Mouse (Mus musculus): ENCODE data around the gene Msh4. TPM values are rescaled to one million over a fixed set of nuclear protein-coding genes. Genes with fewer than 3 reads are reported as not detected.
A peak's percentile ranks its signal among the peaks of the same experiment; 100 is the strongest.
"Not testable (repeated sequence)": the region's sequence is repeated elsewhere in the genome, so short reads cannot be mapped to it uniquely, and the experiment has no call there.

Msh4 gene
- polyA plus RNA-seq, 1 experiment from 2014 or later, result 0.03 TPM

DNA sequence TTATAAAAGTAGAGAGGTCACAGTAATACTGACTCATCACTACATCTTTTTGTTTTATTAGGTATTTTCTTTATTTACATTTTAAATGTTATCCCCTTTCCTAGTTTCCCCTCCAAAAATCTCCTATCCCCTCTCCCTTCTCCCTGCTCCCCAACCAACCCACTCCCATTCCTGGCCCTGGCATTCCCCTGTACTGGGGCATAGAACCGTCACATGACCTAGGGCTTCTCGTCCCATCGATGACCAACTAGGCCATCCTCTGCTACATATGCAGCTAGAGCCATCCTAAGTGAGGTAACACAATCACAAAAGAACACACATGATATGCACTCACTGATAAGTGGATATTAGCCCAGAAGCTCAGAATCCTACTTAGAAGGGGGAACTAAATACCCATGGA, 76.2 kb downstream of the Msh4 start:
- not testable (repeated sequence) for H3K9me3 ChIP-seq (replicated peaks); H3K4me2 ChIP-seq; H3K27me3 ChIP-seq; H3K9ac ChIP-seq; H3K36me3 ChIP-seq (replicated peaks); ATAC-seq (ENCODE audit: insufficient read depth); H3K4me3 ChIP-seq (replicated peaks)
- peaks cover 57% of the 10 kb centered on the region for H3K4me1 ChIP-seq (replicated peaks)
- WGBS (ENCODE audit: insufficient replicate concordance), result 43% methylated on average over 3 of the region's 3 CpGs
- H3K27ac ChIP-seq (replicated peaks), result peak overlapping the region; percentile 48; the same call in 1 of the 2 replicates

- Histone ChIP-seq H3K36me3 (replicated peaks) (no peaks in the 10 kb centered on the region), H3K9ac (no peak overlapping the region), H3K4me2 (no peak overlapping the region), H3K9me3 (replicated peaks) (no peaks in the 10 kb centered on the region), H3K4me3 (replicated peaks) (no peak overlapping the region), H3K27ac (replicated peaks) (no peak overlapping the region), H3K27me3 (no peaks in the 10 kb centered on the region), H3K4me1 (replicated peaks) (peaks cover 31% of the 10 kb centered on the region)
- ATAC-seq (ENCODE audit: insufficient read depth), result no peak
- WGBS (ENCODE audit: insufficient replicate concordance), result 61% methylated on average over 6 of the region's 6 CpGs
Measured at GRCm38 (mm10) chr3:153826616-153827015, 79.3 kb downstream of the Msh4 start.

DNA sequence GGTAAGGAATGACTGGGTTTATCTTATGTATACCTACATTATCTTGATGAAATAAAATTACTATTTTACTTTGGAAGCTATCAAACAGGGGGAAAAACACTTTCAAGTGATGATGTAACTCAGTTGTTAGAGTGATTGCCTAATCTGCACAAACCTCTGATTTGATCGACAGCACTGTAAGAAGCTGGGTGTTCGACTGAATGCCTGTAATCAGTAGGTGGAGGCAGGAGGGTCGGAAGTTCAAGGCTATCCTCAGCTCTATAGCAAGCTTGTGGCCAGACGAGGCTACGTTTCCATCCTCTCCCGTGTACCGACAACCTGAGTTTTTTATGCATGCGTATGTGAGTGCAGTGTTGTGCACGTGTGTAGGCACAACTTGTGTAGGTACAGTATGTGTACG, 80.7 kb downstream of the Msh4 start:
- H3K4me1 ChIP-seq (replicated peaks), result peaks cover 20% of the 10 kb centered on the region
- no peak overlapping the region for H3K27ac ChIP-seq (replicated peaks)
- no peaks in the 10 kb centered on the region for H3K36me3 ChIP-seq (replicated peaks)
- H3K27me3 ChIP-seq, result no peaks in the 10 kb centered on the region
- no peak overlapping the region for H3K4me2 ChIP-seq
- no peaks in the 10 kb centered on the region for H3K9me3 ChIP-seq (replicated peaks)
- no peak for ATAC-seq (ENCODE audit: insufficient read depth)
- no peak overlapping the region for H3K9ac ChIP-seq
- H3K4me3 ChIP-seq (replicated peaks), result no peak overlapping the region
- 68% methylated on average over 10 of the region's 10 CpGs for WGBS (ENCODE audit: insufficient replicate concordance)

DNA sequence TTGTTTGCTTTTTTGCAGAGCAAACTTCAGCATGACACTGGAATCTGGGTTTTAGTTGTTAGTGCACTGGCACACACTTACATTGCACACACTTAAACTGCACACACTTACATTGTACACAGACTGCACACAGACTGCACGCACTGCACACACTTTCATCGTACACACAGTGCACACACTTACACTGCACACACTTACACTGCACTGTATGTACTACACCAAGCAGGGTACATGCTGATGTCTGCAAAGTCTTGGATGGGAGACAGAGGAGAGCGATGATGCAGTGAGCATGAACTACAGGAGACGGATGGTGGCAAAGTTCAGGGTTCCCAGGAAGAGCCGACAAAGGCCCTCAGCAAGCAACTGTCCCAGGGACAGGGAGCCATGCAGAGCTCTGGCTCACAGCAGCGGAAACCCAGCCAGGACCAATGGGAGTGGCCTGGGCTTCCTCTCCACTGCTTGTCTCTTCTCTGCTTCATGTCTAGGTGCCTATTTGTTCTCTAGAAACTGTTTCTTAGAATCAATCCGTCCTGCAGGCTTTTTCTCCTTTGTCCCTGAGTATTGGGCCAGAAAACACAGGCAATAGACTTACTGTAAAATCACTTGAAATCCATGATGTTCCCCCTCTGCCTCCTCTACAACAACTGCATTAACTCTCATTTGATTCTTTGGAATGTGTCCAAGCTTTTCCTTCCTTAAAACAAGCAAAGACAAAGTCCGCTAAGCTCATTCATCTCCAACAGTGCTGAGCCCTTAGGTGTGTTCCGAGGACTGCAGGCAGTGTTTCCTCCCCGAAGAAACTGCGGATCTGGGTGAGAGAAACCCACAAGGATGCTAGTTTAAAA, 82.0 kb downstream of the Msh4 start:
- Histone ChIP-seq H3K9me3 (replicated peaks) (no peaks in the 10 kb centered on the region), H3K4me2 (no peak overlapping the region), H3K36me3 (replicated peaks) (no peaks in the 10 kb centered on the region), H3K4me1 (replicated peaks) (peaks cover 13% of the 10 kb centered on the region), H3K27ac (replicated peaks) (no peak overlapping the region), H3K4me3 (replicated peaks) (no peak overlapping the region), H3K27me3 (no peaks in the 10 kb centered on the region), H3K9ac (no peak overlapping the region)
- no peak for ATAC-seq (ENCODE audit: insufficient read depth)
- 71% methylated on average over 11 of the region's 11 CpGs for WGBS (ENCODE audit: insufficient replicate concordance)

DNA sequence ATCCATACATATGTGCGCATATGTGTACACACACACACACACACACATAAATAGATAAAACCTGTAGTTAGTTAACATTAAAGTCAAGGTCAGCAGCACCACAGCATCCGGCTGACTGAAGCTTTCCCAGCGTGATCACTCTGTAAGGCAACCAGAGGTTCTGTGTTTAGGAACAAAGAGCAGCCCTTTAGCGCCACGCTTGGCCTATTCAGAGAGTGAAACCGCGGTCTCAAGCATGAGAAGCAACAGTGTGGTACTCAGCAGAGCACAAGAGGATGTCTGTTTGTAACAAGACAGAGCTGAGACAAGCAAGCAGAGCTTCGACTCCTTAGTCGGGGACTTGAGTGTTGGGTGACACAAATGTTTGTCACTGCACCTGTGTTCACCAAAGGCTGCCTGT, 86.5 kb downstream of the Msh4 start:
- Histone ChIP-seq H3K9me3 (replicated peaks) (no peaks in the 10 kb centered on the region), H3K27ac (replicated peaks) (no peak overlapping the region), H3K36me3 (replicated peaks) (no peaks in the 10 kb centered on the region), H3K9ac (no peak overlapping the region), H3K27me3 (no peaks in the 10 kb centered on the region), H3K4me2 (no peak overlapping the region), H3K4me3 (replicated peaks) (no peak overlapping the region), H3K4me1 (replicated peaks) (peaks cover 16% of the 10 kb centered on the region)
- no peak for ATAC-seq (ENCODE audit: insufficient read depth)
- WGBS (ENCODE audit: insufficient replicate concordance), result 81% methylated on average over 9 of the region's 9 CpGs

GRCm38 (mm10) chr3:153818723-153819122, 87.2 kb downstream of the Msh4 start:
- H3K9ac ChIP-seq, result no peak overlapping the region
- H3K36me3 ChIP-seq (replicated peaks), result no peaks in the 10 kb centered on the region
- H3K4me1 ChIP-seq (replicated peaks), result peaks cover 16% of the 10 kb centered on the region
- H3K9me3 ChIP-seq (replicated peaks), result no peaks in the 10 kb centered on the region
- no peak overlapping the region for H3K4me3 ChIP-seq (replicated peaks)
- WGBS (ENCODE audit: insufficient replicate concordance), result 52% methylated on average over 3 of the region's 3 CpGs
- no peak overlapping the region for H3K27ac ChIP-seq (replicated peaks)
- 0 out of 2 replicates have a peak, but pooled peaks have one; percentile 53 for ATAC-seq (ENCODE audit: insufficient read depth)
- H3K4me2 ChIP-seq, result no peak overlapping the region
- no peaks in the 10 kb centered on the region for H3K27me3 ChIP-seq

DNA sequence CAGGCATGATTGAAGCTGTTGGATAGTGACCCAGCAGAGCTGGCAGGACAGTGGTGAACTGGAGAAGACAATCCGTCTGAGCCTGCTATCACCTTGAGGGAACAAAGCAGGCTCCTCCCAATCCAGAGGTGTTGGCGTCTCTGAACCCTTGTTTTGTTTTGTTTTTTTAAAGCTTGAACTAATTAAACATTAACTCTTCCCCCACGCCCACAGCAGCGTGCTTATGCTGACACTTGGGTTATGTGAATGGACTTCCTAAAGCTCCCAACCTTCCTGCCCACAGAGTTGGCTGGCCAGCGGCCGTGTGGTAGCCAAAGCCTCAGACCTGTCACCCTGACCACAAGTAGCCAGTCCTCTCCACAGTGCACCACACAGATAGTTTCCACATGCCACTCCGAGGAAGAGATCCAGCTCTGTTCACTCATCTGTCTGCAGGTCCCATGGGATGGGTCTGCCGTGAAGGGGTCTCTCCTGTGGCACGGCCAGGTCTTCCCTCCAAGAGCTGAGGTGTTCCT, 88.5 kb downstream of the Msh4 start:
- no peak overlapping the region for H3K9ac ChIP-seq
- peaks cover 16% of the 10 kb centered on the region for H3K4me1 ChIP-seq (replicated peaks)
- ATAC-seq (ENCODE audit: insufficient read depth), result no peak
- H3K27ac ChIP-seq (replicated peaks), result no peak overlapping the region
- H3K9me3 ChIP-seq (replicated peaks), result no peaks in the 10 kb centered on the region
- H3K4me2 ChIP-seq, result no peak overlapping the region
- H3K4me3 ChIP-seq (replicated peaks), result no peak overlapping the region
- no peaks in the 10 kb centered on the region for H3K27me3 ChIP-seq
- no peaks in the 10 kb centered on the region for H3K36me3 ChIP-seq (replicated peaks)
- WGBS (ENCODE audit: insufficient replicate concordance), result 72% methylated on average over 9 of the region's 9 CpGs

DNA sequence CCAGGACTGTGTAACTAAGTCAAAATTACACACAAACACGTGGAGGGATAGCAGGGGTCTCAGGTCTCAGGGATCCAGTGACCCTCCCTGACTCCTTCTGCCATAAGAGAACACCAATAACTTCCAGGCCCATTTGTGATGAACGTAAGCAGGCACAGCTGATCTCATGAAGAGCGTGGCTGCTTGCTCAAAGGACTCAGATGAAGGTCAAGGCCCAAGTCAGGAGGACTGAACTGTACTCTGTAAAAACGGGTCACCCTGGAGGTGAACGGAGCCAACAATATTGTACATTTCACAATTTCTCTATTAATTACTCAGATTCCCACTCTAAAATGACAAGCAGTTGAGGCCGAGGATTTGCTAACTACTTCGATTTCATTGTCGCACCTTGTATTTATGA, 91.9 kb downstream of the Msh4 start:
- Histone ChIP-seq H3K36me3 (replicated peaks) (no peaks in the 10 kb centered on the region), H3K27me3 (no peaks in the 10 kb centered on the region), H3K9me3 (replicated peaks) (no peaks in the 10 kb centered on the region), H3K4me1 (replicated peaks) (peaks cover 13% of the 10 kb centered on the region), H3K4me3 (replicated peaks) (no peak overlapping the region), H3K4me2 (no peak overlapping the region), H3K9ac (no peak overlapping the region), H3K27ac (replicated peaks) (no peak overlapping the region)
- 74% methylated on average over 8 of the region's 8 CpGs for WGBS (ENCODE audit: insufficient replicate concordance)
- ATAC-seq (ENCODE audit: insufficient read depth), result no peak

- H3K4me2 ChIP-seq, result peak overlapping the region; percentile 56; the same call in 1 of the 2 replicates
- H3K27me3 ChIP-seq, result no peaks in the 10 kb centered on the region
- no peak overlapping the region for H3K4me3 ChIP-seq (replicated peaks)
- H3K36me3 ChIP-seq (replicated peaks), result no peaks in the 10 kb centered on the region
- H3K9me3 ChIP-seq (replicated peaks), result no peaks in the 10 kb centered on the region
- ATAC-seq (ENCODE audit: insufficient read depth), result peak; percentile 14; the same call in 1 of the 2 replicates
- H3K4me1 ChIP-seq (replicated peaks), result peaks cover 53% of the 10 kb centered on the region
- H3K9ac ChIP-seq, result no peak overlapping the region; the same call in 1 of the 2 replicates
- peak overlapping the region; percentile 90 for H3K27ac ChIP-seq (replicated peaks)
- 80% methylated on average over 13 of the region's 13 CpGs for WGBS (ENCODE audit: insufficient replicate concordance)
Measured at GRCm38 (mm10) chr3:153808406-153808805, 97.5 kb downstream of the Msh4 start.

DNA sequence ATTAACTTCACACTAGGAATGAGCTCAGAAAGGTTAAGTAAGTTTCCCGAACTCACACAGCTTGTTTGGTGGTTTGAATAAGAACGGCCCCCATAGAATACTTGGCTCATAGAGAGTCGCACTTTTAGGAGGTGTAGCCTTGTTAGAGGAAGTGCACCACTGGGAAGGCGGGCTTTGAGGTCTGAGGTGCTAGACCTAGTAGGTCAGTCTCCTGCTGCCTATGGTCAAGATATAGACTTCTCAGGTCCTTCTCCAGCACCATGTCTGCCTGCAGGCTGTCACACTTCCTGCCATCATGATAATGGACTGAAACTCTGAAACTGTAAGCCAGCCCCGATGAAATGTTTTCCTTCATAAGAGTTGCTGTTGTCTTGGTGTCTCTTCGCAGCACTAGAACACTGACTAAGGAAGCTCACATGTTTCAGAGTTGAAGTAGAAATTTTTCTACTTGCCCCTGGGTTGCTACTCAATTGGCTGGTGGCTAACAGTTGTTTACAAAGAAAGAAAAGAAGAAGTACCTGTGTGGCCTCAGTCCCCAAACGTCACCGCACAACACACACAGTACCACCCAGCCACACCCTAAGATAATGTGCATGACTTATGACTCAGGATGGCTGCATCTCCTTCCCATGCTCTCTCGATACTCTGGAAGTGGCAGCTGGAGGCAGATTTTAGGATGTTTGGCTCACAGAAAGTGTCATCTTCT, 98.3 kb downstream of the Msh4 start:
- peak; percentile 91 for ATAC-seq (ENCODE audit: insufficient read depth)
- peak overlapping the region; percentile 56 for H3K4me2 ChIP-seq
- no peaks in the 10 kb centered on the region for H3K9me3 ChIP-seq (replicated peaks)
- 55% methylated on average over 9 of the region's 9 CpGs for WGBS (ENCODE audit: insufficient replicate concordance)
- no peaks in the 10 kb centered on the region for H3K27me3 ChIP-seq
- no peak overlapping the region for H3K4me3 ChIP-seq (replicated peaks)
- H3K4me1 ChIP-seq (replicated peaks), result peaks cover 61% of the 10 kb centered on the region
- H3K36me3 ChIP-seq (replicated peaks), result no peaks in the 10 kb centered on the region
- H3K9ac ChIP-seq, result peak overlapping the region; percentile 28
- peak overlapping the region; percentile 90 for H3K27ac ChIP-seq (replicated peaks)

All from liver, embryonic 15.5 days (tissue).